25 mouse cellular contexts compared by ENCODE assay signal in genomic region chr15:10700891-10701466, GRCm38 (mm10). TPM values are rescaled to one million over a fixed set of nuclear protein-coding genes. Genes with fewer than 3 reads are reported as not detected.
DNase-seq lines count a peak whose midpoint lies in the region; ATAC-seq and TF ChIP-seq lines count a peak whose summit lies in the region.
"Had no signal": no experiment of that assay in that cellular context is flagged by ENCODE, and none has a peak within 500 bp of the region (broad histone marks: within the 10 kb centered on the region; RNA-seq: fewer than 3 reads in every experiment).

No protein-coding gene starts in this region.

- 87% methylated on average over 9 of the region's 9 CpGs for WGBS in intestine, embryonic 16.5 days
- 84% methylated on average over 9 of the region's 9 CpGs for WGBS in intestine, postnatal 0 days
- 56% methylated on average over 9 of the region's 9 CpGs for WGBS in kidney, postnatal 0 days
- whole genome bisulfite sequencing in lung, embryonic 14.5 days: 78% methylated on average over 9 of the region's 9 CpGs
- 93% methylated on average over 9 of the region's 9 CpGs for WGBS in embryonic facial prominence, embryonic 15.5 days

- no peaks in the 10 kb centered on the region for H3K36me3 ChIP-seq in intestine, embryonic 16.5 days (ENCODE audit: control insufficient read depth, insufficient read depth, low read length)
- no peaks in the 10 kb centered on the region for H3K36me3 ChIP-seq in intestine, postnatal 0 days (ENCODE audit: control insufficient read depth, insufficient read depth)
- H3K36me3 ChIP-seq in kidney, postnatal 0 days (ENCODE audit: insufficient read depth, low read length): no peaks in the 10 kb centered on the region
- no peaks in the 10 kb centered on the region for H3K36me3 ChIP-seq in lung, embryonic 14.5 days (ENCODE audit: insufficient read depth)
- no peaks in the 10 kb centered on the region for H3K36me3 ChIP-seq in embryonic facial prominence, embryonic 15.5 days
- H3K36me3 ChIP-seq: heart, embryonic 10.5 days; hindbrain, embryonic 12.5 days had no signal

- no peak overlapping the region for H3K4me2 ChIP-seq in intestine, embryonic 16.5 days (ENCODE audit: low read depth, low read length)
- no peak overlapping the region for H3K4me2 ChIP-seq in intestine, postnatal 0 days (replicated peaks; ENCODE audit: low read depth)
- H3K4me2 ChIP-seq in kidney, postnatal 0 days (ENCODE audit: low read length): no peak overlapping the region
- no peak overlapping the region for H3K4me2 ChIP-seq in lung, embryonic 14.5 days
- H3K4me2 ChIP-seq in embryonic facial prominence, embryonic 15.5 days (replicated peaks): no peak overlapping the region
- H3K4me2 ChIP-seq: embryonic facial prominence, embryonic 13.5 days; hindbrain, embryonic 12.5 days had no signal

- no peak for TF ChIP-seq CTCF in intestine, postnatal 0 days (IDR thresholded peaks at IDR 0.05; ENCODE audit: low read depth)
- no peak for TF ChIP-seq CTCF in kidney, postnatal 0 days (IDR thresholded peaks at IDR 0.05; ENCODE audit: low read depth)
- TF ChIP-seq CTCF in lung, embryonic 14.5 days (IDR thresholded peaks at IDR 0.05; ENCODE audit: low read depth): no peak

- H3K27ac ChIP-seq in intestine, embryonic 16.5 days (ENCODE audit: low read length): no peak overlapping the region
- H3K27ac ChIP-seq in intestine, postnatal 0 days (ENCODE audit: low read depth, low read length): no peak overlapping the region
- no peak overlapping the region for H3K27ac ChIP-seq in kidney, postnatal 0 days
- H3K27ac ChIP-seq in lung, embryonic 14.5 days (ENCODE audit: low read depth): no peak overlapping the region
- H3K27ac ChIP-seq in embryonic facial prominence, embryonic 15.5 days (replicated peaks): peak overlapping the region; percentile 55; the same call in 1 of the 2 replicates
- H3K27ac ChIP-seq: forebrain, embryonic 10.5 days; gastrocnemius, adult 2 months; heart, embryonic 10.5 days; hindbrain, embryonic 12.5 days had no signal

- no peak for DNase-seq in kidney, postnatal 0 days (ENCODE audit: low spot score)
- DNase-seq in kidney, postnatal 10 days: no peak
- DNase-seq in lung, embryonic 14.5 days: no peak
- DNase-seq in lung, adult 18-20 months: no peak
- DNase-seq in heart, adult 8-10 months (ENCODE audit: low spot score): no peak
- DNase-seq: adrenal gland, postnatal 10 days; cerebellum, adult 11 months; cerebellum, adult 8-10 months; cerebellum, postnatal 14 days; embryo, embryonic 11 days; gastrocnemius, adult 2 months; gastrocnemius, postnatal 36 days; heart, adult 11 months; heart, postnatal 10 days; heart, postnatal 4 days had no signal

- H3K9me3 ChIP-seq in intestine, embryonic 16.5 days (ENCODE audit: control insufficient read depth, low read length): no peaks in the 10 kb centered on the region
- no peaks in the 10 kb centered on the region for H3K9me3 ChIP-seq in intestine, postnatal 0 days (ENCODE audit: control insufficient read depth)
- no peaks in the 10 kb centered on the region for H3K9me3 ChIP-seq in kidney, postnatal 0 days (replicated peaks; ENCODE audit: low read length)
- no peaks in the 10 kb centered on the region for H3K9me3 ChIP-seq in lung, embryonic 14.5 days (ENCODE audit: low read depth, low read length)
- no peaks in the 10 kb centered on the region for H3K9me3 ChIP-seq in embryonic facial prominence, embryonic 15.5 days (replicated peaks)
- H3K9me3 ChIP-seq: embryonic facial prominence, embryonic 13.5 days; forebrain, embryonic 10.5 days; heart, embryonic 10.5 days; hindbrain, embryonic 12.5 days had no signal

- no peaks in the 10 kb centered on the region for H3K27me3 ChIP-seq in intestine, embryonic 16.5 days (replicated peaks; ENCODE audit: control insufficient read depth, insufficient read depth, low read length)
- H3K27me3 ChIP-seq in intestine, postnatal 0 days (replicated peaks; ENCODE audit: control insufficient read depth, insufficient read depth, low read length): no peaks in the 10 kb centered on the region
- H3K27me3 ChIP-seq in kidney, postnatal 0 days (ENCODE audit: insufficient read depth, low read length): no peaks in the 10 kb centered on the region
- H3K27me3 ChIP-seq in lung, embryonic 14.5 days (ENCODE audit: insufficient read depth, low read length): no peaks in the 10 kb centered on the region
- H3K27me3 ChIP-seq in embryonic facial prominence, embryonic 15.5 days: no peaks in the 10 kb centered on the region
- H3K27me3 ChIP-seq: embryonic facial prominence, embryonic 13.5 days; hindbrain, embryonic 12.5 days had no signal

- H3K4me1 ChIP-seq in intestine, embryonic 16.5 days (ENCODE audit: control insufficient read depth, insufficient read depth, low read length): peaks cover 3% of the 10 kb centered on the region
- no peaks in the 10 kb centered on the region; the same call in 1 of the 2 replicates for H3K4me1 ChIP-seq in intestine, postnatal 0 days (replicated peaks; ENCODE audit: control insufficient read depth, insufficient read depth, low read length)
- H3K4me1 ChIP-seq in kidney, postnatal 0 days (replicated peaks; ENCODE audit: insufficient read depth, low read length): peaks cover 5% of the 10 kb centered on the region
- H3K4me1 ChIP-seq in lung, embryonic 14.5 days (ENCODE audit: insufficient read depth): peaks cover 17% of the 10 kb centered on the region
- peaks cover 40% of the 10 kb centered on the region for H3K4me1 ChIP-seq in embryonic facial prominence, embryonic 15.5 days

- no peak overlapping the region for H3K9ac ChIP-seq in intestine, embryonic 16.5 days (ENCODE audit: low read depth, low read length)
- no peak overlapping the region for H3K9ac ChIP-seq in intestine, postnatal 0 days (ENCODE audit: low read depth, low read length)
- no peak overlapping the region for H3K9ac ChIP-seq in kidney, postnatal 0 days (ENCODE audit: low read depth, low read length)
- no peak overlapping the region for H3K9ac ChIP-seq in lung, embryonic 14.5 days
- no peak overlapping the region for H3K9ac ChIP-seq in embryonic facial prominence, embryonic 15.5 days
- H3K9ac ChIP-seq: embryonic facial prominence, embryonic 13.5 days; hindbrain, embryonic 12.5 days had no signal

- peak; percentile 19; the same call in 1 of the 2 replicates for ATAC-seq in intestine, embryonic 16.5 days
- ATAC-seq in intestine, postnatal 0 days: no peak
- ATAC-seq in kidney, postnatal 0 days (replicated peaks; ENCODE audit: low FRiP score, low read depth): peak; percentile 40; the same call in 1 of the 2 replicates
- ATAC-seq in lung, embryonic 14.5 days (ENCODE audit: insufficient read depth): peak; percentile 22
- ATAC-seq in embryonic facial prominence, embryonic 15.5 days (ENCODE audit: insufficient number of reproducible peaks, low FRiP score, low TSS enrichment, low read depth): no peak
- ATAC-seq: forebrain, embryonic 14.5 days had no signal

- H3K4me3 ChIP-seq in intestine, embryonic 16.5 days (ENCODE audit: low read length): no peak overlapping the region
- H3K4me3 ChIP-seq in intestine, postnatal 0 days (ENCODE audit: low read depth, low read length): no peak overlapping the region
- H3K4me3 ChIP-seq in kidney, postnatal 0 days (replicated peaks; ENCODE audit: low read depth, low read length): no peak overlapping the region
- no peak overlapping the region for H3K4me3 ChIP-seq in lung, embryonic 14.5 days (ENCODE audit: low read depth, low read length)
- H3K4me3 ChIP-seq in embryonic facial prominence, embryonic 15.5 days (replicated peaks): no peak overlapping the region
- H3K4me3 ChIP-seq: embryonic facial prominence, embryonic 13.5 days; erythroblast, embryonic 14.5 days; forebrain, embryonic 10.5 days; gastrocnemius, adult 2 months; heart, embryonic 10.5 days; hindbrain, embryonic 12.5 days had no signal

RNA-seq across cellular contexts. Expression of gene Rai14, which starts 13.4 kb away (rescaled TPM):
- 11.5 and 11.7 TPM in 2 replicates for polyA plus RNA-seq in intestine, embryonic 16.5 days (2015; fragmentation: Nextera tagmentation; extraction: Ambion mirVana)
- 6.2 and 6.9 TPM in 2 replicates for polyA plus RNA-seq in intestine, postnatal 0 days (2015; fragmentation: Nextera tagmentation; extraction: Ambion mirVana)
- polyA plus RNA-seq in kidney, postnatal 0 days (2015; fragmentation: Nextera tagmentation; extraction: Ambion mirVana): 38.5 and 42.4 TPM in 2 replicates
- 73.1 and 74.7 TPM in 2 replicates for polyA plus RNA-seq in lung, embryonic 14.5 days (2014; fragmentation: Nextera tagmentation; extraction: Ambion mirVana)
- polyA plus RNA-seq in embryonic facial prominence, embryonic 15.5 days (2015; fragmentation: Nextera tagmentation; extraction: Ambion mirVana): 54.7 and 59.5 TPM in 2 replicates
- total RNA-seq in heart, adult 8-10 months (2022): 1 to 10 TPM; 3.3 to 4.1 (median 3.6) TPM
- total RNA-seq: MEL had no signal
- polyA plus RNA-seq: erythroblast, embryonic 14.5 days had no signal

Comparison
In these comparisons a context has a peak if more than half of its experiments do, and no peak if none do; other contexts are left out.
1. ATAC-seq: peak in intestine, embryonic 16.5 days (single experiment), kidney, postnatal 0 days (single experiment) and lung, embryonic 14.5 days (single experiment); none in intestine, postnatal 0 days (single experiment) and embryonic facial prominence, embryonic 15.5 days (single experiment).